Mouse (Mus musculus) midbrain, embryonic 13.5 days (tissue): Measurements from ENCODE around the gene Klrb1f. TPM values are rescaled to one million over a fixed set of nuclear protein-coding genes. Genes with fewer than 3 reads are reported as not detected.
"Not testable (repeated sequence)": the region's sequence is repeated elsewhere in the genome, so short reads cannot be mapped to it uniquely, and the experiment has no call there.

Experiments used
- ATAC-seq: fragments of 200-750 bp; cut with Nextera tagmentation; 2 replicates; pipeline ENCODE4 v1.8.0; 2017; ENCODE audit warnings: mild to moderate bottlenecking, moderate TSS enrichment, moderate library complexity
- H3K27ac ChIP-seq: fragments of 300-500 bp; sonication (generic); 2 replicates; pipeline ENCODE4 v1.5.1; 2015; ENCODE audit warnings: inconsistent platforms, mild to moderate bottlenecking, moderate library complexity
- H3K27me3 ChIP-seq: fragments of 300-500 bp; sonication (generic); 2 replicates; pipeline ENCODE4 v1.6.1; 2015; ENCODE audit warnings: mild to moderate bottlenecking, inconsistent platforms
- H3K36me3 ChIP-seq: fragments of 300-500 bp; sonication (generic); 2 replicates; pipeline ENCODE4 v1.6.1; 2015; ENCODE audit warnings: mild to moderate bottlenecking, inconsistent platforms
- H3K4me1 ChIP-seq: fragments of 300-500 bp; sonication (generic); replicated peaks from 2 replicates; pipeline ENCODE4 v1.6.1; 2015; ENCODE audit warnings: inconsistent platforms
- H3K4me2 ChIP-seq: fragments of 300-500 bp; sonication (generic); replicated peaks from 2 replicates; pipeline ENCODE4 v1.6.1; 2015; ENCODE audit warnings: moderate library complexity, mild to moderate bottlenecking, inconsistent platforms
- H3K4me3 ChIP-seq: fragments of 300-500 bp; sonication (generic); replicated peaks from 2 replicates; pipeline ENCODE4 v1.5.1; 2015; ENCODE audit warnings: mild to moderate bottlenecking, inconsistent platforms
- H3K9ac ChIP-seq: fragments of 300-500 bp; sonication (generic); replicated peaks from 2 replicates; pipeline ENCODE4 v1.6.1; 2015; ENCODE audit warnings: mild to moderate bottlenecking, inconsistent platforms
- H3K9me3 ChIP-seq: fragments of 300-500 bp; sonication (generic); 2 replicates; pipeline ENCODE4 v1.6.1; 2016; ENCODE audit warnings: mild to moderate bottlenecking, inconsistent platforms
- WGBS: fragments of 180-500 bp; shearing (Covaris S2); methylation state at CpG from one replicate; pipeline ENCODE4 v1.1.7; 2015; 5-methylcytosine and 5-hydroxymethylcytosine counted together
- polyA plus RNA-seq: library from polyadenylated mRNA; unstranded; fragments of >200 nt; fragmentation: Nextera tagmentation; extraction: Ambion mirVana; gene quantifications from 2 replicates; pipeline ENCODE4 v1.2.1, GENCODE M21; 2015

Klrb1f gene
- 0.17 and 0.23 TPM in 2 replicates for polyA plus RNA-seq

DNA sequence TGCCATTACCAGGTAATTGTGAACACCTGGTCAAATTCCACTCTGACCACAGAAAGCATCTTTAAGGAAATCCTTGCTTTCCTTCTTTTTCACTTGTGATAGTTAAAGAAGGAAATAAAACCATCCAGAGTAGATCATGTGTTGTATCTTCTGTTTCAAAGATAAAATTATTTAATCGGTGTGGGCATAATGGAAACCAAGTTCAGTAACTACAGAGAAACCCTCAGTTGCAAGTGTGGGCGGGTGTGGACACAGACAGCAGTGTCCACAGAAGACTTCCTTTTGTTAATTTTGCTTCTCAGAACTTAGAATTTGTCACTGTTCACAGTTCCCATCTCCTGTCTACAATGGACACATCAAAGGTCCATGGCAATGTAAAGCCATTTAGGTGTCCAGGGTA, at the start of gene Klrb1f:
Gene Klrb1f, plus strand, starts transcription at position 301 of the 400 bp plus-strand sequence.
- Histone ChIP-seq H3K9ac (no peak within 1 kb of the TSS), H3K27ac (no peak within 1 kb of the TSS), H3K9me3 (no peaks in the 10 kb centered on the region), H3K4me3 (no peak within 1 kb of the TSS), H3K4me1 (peaks cover 9% of the 10 kb centered on the region; the same call in 1 of the 2 replicates), H3K36me3 (no peaks in the 10 kb centered on the region), H3K4me2 (no peak within 1 kb of the TSS), H3K27me3 (no peaks in the 10 kb centered on the region)
- WGBS, result 90% methylated on average over 2 of the region's 2 CpGs
- no peak for ATAC-seq

DNA sequence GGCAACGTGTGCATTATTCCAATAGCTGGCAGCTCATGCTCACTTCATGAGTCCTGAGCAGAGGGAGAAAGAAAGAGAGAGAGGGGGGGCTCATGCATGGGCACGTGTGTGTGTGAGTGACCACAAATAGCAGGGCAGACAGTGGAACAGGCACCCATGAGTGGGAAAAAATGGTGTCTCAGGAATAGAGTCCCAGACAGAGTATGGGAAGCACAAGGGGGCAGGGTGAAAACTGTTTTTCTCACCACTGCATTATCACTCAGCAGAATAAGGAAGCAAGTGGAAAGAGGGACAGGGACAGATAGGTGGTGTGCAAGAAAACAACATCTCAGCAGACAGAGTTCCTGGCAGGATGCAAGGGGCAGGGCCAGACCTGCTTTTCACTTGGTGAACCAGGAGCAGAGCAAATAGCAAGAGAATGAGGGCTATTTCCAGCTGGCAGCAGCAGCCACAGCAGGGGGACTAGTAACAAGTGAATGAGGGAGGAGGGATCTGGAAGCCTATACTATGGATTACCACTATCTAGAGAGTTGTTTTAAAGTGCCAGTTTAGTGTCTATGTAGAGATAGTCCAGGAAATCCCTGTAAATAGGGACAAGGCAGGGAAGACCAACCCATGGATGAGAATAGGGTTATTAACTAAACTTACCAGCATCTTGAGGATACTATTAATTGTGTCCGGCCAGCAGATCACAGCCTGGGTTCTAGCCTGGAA, 49.5 kb upstream of the Klrb1f start:
- no peak for ATAC-seq
- Histone ChIP-seq H3K9me3 (no peaks in the 10 kb centered on the region), H3K4me1 (peaks cover 11% of the 10 kb centered on the region), H3K27ac (no peak overlapping the region), H3K4me3 (no peak overlapping the region), H3K4me2 (no peak overlapping the region), H3K27me3 (no peaks in the 10 kb centered on the region), H3K9ac (no peak overlapping the region), H3K36me3 (no peaks in the 10 kb centered on the region)
- WGBS, result 83% methylated on average over 3 of the region's 3 CpGs

DNA sequence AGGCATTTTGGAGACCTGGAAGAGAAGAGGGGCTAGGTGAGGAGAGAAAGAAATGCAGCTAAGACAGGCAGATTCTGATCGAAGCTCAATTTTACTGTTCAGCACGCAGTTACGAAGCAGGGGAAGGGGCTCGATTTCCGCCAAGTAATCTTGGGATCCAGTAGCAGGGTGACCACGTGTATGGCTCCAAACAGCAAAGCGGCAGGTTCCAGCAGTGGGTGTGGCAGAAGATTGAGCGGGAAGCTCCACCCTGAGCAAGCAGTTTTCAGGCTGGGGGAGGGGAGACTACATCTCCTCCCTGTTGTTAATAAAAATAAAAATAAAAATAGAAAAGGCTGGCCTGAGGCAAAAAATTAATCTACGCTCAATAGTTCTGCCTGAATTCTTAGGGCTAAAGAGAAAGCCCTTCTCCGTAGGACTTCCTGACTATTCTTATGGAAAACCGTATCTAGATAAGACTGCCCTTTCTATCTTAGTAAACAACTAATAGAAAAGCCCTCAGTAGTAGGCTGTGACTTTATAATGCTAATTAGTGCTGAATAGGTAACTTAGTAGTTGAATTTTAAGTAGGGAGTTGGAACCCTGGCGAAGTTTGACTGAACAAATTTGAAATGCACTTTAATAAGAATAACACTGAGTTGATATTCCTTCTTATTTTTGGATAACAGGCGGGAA, 48.8 kb upstream of the Klrb1f start:
- Histone ChIP-seq H3K4me2 (no peak overlapping the region), H3K9ac (no peak overlapping the region), H3K4me3 (no peak overlapping the region), H3K9me3 (no peaks in the 10 kb centered on the region), H3K4me1 (peaks cover 11% of the 10 kb centered on the region), H3K27me3 (no peaks in the 10 kb centered on the region), H3K36me3 (no peaks in the 10 kb centered on the region), H3K27ac (no peak overlapping the region)
- no peak for ATAC-seq
- 66% methylated on average over 13 of the region's 13 CpGs for WGBS

DNA sequence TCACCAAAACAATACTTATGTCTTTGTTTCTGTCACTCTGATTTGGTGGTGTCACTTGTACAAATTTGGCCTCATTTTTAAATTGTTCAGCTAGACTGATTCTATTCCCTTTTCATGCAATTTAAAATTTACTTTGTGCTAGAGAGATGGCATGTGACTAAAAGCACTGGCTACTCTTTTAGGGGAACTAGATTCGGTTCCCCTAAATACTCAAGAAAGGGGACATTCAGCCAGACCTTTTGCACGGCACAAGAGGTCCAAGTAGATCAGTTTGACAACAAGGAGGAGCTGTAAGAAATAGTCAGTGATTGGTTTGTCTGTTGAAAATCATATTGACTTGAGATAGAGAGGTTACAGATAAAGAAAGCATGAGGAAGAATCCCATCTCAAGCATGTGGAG, 44.3 kb upstream of the Klrb1f start:
- H3K9me3 ChIP-seq, result peaks cover 5% of the 10 kb centered on the region; the same call in 1 of the 2 replicates
- no peak for ATAC-seq
- H3K9ac ChIP-seq, result no peak overlapping the region
- H3K27me3 ChIP-seq, result no peaks in the 10 kb centered on the region
- no peak overlapping the region for H3K4me3 ChIP-seq
- no peaks in the 10 kb centered on the region for H3K4me1 ChIP-seq
- no peak overlapping the region for H3K4me2 ChIP-seq
- 90% methylated on average over 2 of the region's 2 CpGs for WGBS
- no peak overlapping the region for H3K27ac ChIP-seq
- H3K36me3 ChIP-seq, result no peaks in the 10 kb centered on the region

DNA sequence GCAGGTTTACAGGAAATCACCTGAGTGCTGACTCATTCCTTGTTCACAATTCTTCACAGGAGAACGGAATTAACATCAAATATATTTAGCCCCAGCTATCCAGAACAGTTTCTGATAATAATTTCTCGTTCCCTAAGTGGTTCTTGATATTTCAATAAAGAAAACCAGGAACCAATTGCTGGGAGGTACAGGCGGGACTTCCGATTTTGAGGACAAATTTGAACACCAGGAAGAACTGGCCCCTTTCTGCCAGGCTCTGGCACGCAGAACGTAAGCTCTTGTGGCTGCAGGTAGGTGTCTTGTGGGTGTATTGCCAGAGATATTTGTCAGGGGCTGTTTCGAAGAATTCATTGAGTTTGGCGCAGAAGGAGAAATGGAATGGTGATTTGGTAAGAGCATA, 37.1 kb upstream of the Klrb1f start:
- Histone ChIP-seq H3K4me1 (no peaks in the 10 kb centered on the region), H3K27ac (no peak overlapping the region), H3K9ac (no peak overlapping the region), H3K27me3 (no peaks in the 10 kb centered on the region), H3K9me3 (peaks cover 5% of the 10 kb centered on the region; the same call in 1 of the 2 replicates), H3K36me3 (no peaks in the 10 kb centered on the region), H3K4me3 (no peak overlapping the region), H3K4me2 (no peak overlapping the region)
- no peak for ATAC-seq
- WGBS, result 88% methylated on average over 8 of the region's 8 CpGs

DNA sequence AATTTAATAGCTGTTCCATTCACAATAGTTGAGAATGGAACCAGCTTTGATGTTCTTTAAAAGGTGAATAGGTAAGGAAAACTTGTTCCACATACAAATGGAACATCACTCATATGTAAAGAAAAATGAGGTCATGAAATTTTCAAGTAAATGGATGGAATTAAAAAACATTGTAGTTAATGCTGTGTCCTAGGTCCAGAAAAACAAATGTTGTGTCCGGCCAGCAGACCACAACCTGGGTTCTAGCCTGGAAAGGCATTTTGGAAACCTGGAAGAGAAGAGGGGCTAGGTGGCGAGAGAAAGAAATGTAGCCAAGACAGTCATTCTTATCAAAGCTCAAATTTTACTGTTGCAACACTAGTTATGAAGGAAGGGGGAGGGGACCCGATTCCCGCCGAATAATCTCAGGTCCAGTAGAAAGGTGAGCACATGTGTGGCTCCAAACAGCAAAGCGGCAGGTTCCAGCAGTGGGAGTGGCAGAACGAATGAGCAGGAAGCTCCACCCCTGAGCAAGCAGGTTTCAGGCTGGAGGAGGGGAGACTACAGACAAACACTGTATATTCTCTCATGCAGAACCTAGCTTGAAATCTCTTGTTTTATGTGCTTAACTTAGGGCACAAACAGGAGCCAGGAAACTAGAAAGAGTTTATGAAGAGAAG, 35.7 kb upstream of the Klrb1f start:
- ATAC-seq, H3K27me3 ChIP-seq, H3K4me3 ChIP-seq, H3K36me3 ChIP-seq, H3K9me3 ChIP-seq, H3K4me2 ChIP-seq, H3K4me1 ChIP-seq, H3K27ac ChIP-seq, H3K9ac ChIP-seq: not testable (repeated sequence)
- whole genome bisulfite sequencing, result 82% methylated on average over 7 of the region's 7 CpGs

DNA sequence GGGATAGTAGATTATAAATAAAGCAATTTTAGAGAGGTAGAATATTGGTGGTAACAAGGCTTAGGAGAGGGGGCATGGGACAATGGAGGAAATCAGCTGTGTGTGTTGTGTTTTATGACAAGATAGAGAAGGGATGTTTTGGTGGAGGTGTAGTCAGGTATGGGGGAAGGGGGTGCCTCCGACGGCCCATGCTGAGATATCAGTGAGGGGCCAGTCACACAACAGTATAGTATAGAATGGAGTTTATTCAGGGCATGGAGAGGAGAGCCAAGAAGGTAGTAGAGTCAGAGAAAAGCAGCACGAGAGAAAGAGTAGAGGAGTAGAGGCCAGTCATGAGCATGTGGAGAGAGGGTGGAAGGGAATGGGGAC, 35.2 kb upstream of the Klrb1f start:
- H3K4me2 ChIP-seq, result no peak overlapping the region
- WGBS, result 82% methylated on average over 3 of the region's 3 CpGs
- H3K36me3 ChIP-seq, result no peaks in the 10 kb centered on the region
- ATAC-seq, result no peak
- H3K9ac ChIP-seq, result no peak overlapping the region
- H3K9me3 ChIP-seq, result peaks cover 5% of the 10 kb centered on the region; the same call in 1 of the 2 replicates
- H3K27me3 ChIP-seq, result no peaks in the 10 kb centered on the region
- no peaks in the 10 kb centered on the region for H3K4me1 ChIP-seq
- no peak overlapping the region for H3K27ac ChIP-seq
- H3K4me3 ChIP-seq, result no peak overlapping the region

DNA sequence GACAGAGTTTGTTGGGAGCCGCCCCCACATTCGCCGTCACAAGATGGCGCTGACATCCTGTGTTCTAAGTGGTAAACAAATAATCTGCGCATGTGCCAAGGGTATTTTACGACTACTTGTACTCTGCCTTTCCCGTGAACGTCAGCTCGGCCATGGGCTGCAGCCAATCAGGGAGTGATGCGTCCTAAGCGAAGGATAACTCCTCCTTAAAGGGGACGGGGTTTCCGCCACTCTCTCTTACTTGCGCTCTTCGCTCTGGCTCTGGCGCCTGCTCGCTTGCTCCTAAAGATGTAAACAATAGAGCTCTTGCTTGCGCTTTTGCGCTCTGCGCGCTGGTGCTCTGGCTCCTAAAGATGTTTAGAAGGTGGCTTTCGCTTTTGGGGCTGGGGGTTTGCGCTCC, 33.7 kb upstream of the Klrb1f start:
- 99% methylated on average over 19 of the region's 23 CpGs for WGBS
- H3K4me2 ChIP-seq, H3K4me1 ChIP-seq: not testable (repeated sequence)

DNA sequence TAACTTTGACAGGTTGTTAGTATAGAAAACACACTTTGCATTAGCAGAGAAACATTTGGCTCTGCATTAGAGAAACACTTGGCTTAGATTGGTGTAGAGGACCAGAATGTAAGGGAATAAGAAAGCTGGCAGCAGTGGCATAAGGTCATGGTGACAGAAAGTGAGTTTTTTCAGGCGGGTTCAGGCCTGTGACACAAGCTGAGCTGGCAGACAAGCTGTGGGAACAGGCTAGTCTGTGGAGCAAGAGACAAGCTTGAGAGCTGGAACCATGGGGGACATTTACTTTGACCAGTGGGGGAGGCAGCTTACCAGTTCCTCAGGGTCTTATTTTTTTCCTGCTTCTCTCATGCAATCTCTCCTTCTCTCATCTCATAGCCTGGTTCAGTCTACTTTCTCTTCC, 32.7 kb upstream of the Klrb1f start:
- WGBS, result 66% methylated on average over 1 of the region's 1 CpGs
- no peak overlapping the region for H3K9ac ChIP-seq
- H3K27me3 ChIP-seq, result no peaks in the 10 kb centered on the region
- H3K4me2 ChIP-seq, result no peak overlapping the region
- no peak for ATAC-seq
- H3K9me3 ChIP-seq, result no peaks in the 10 kb centered on the region
- no peaks in the 10 kb centered on the region for H3K36me3 ChIP-seq
- no peaks in the 10 kb centered on the region for H3K4me1 ChIP-seq
- no peak overlapping the region for H3K4me3 ChIP-seq
- no peak overlapping the region for H3K27ac ChIP-seq

More for the DNA sequence above, 33.7 kb upstream of the Klrb1f start:
- H3K9me3 ChIP-seq, H3K4me3 ChIP-seq, H3K27me3 ChIP-seq, H3K36me3 ChIP-seq, H3K9ac ChIP-seq, H3K27ac ChIP-seq, ATAC-seq: not testable (repeated sequence)

DNA sequence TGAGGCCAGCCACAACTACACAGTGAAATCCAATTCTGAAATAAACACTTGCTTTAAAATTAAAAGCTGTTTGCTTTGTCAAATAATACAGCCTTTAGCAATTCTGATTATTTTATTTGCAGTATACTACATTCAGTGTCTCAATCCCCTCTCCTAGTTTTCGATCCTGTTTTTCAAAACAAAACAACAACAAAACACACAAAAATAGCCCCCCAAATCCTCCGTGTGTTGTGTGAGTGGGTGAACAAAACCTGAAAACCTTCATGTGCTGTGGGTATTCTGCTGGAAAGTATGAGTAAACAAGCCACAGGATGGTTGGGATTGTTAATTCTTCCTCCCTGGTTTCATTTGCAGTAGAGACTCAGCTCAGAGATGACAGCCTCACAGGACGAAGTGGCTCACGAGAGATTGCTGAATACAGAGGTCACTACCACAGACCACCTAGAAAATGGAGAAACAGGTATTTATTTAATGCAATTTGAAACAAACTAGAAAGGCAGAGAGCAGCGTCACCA, 31.9 kb upstream of the Klrb1f start:
- Histone ChIP-seq H3K27me3 (no peaks in the 10 kb centered on the region), H3K9ac (no peak overlapping the region), H3K9me3 (no peaks in the 10 kb centered on the region), H3K27ac (no peak overlapping the region), H3K4me3 (no peak overlapping the region), H3K4me1 (no peaks in the 10 kb centered on the region), H3K36me3 (no peaks in the 10 kb centered on the region), H3K4me2 (no peak overlapping the region)
- WGBS, result 90% methylated on average over 5 of the region's 5 CpGs
- ATAC-seq, result no peak

DNA sequence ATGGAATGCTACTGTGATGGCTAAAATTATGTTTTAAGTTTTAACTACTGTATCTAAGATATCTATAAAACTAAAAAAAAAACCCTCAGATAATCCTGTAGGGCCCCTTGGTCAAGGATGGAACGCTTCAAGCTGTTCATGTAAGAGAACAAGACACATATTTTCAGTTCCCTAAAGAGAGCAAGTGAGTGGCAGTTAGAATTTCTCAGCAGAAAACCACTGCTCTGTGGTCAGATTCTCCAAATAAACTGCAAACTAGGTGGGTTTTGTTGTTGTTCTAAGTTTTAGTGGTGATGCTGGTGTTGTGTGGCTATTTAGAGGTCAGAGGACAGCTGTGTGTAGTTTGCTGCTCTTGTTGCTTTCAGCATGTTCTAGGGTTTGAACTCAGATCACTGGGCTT, 31.3 kb upstream of the Klrb1f start:
- ATAC-seq, result no peak
- Histone ChIP-seq H3K27ac (no peak overlapping the region), H3K9ac (no peak overlapping the region), H3K27me3 (no peaks in the 10 kb centered on the region), H3K36me3 (no peaks in the 10 kb centered on the region), H3K9me3 (no peaks in the 10 kb centered on the region), H3K4me2 (no peak overlapping the region), H3K4me1 (no peaks in the 10 kb centered on the region), H3K4me3 (no peak overlapping the region)
- 90% methylated on average over 1 of the region's 1 CpGs for WGBS
